8 mouse cellular contexts compared by ENCODE assay signal in the genomic region with DNA sequence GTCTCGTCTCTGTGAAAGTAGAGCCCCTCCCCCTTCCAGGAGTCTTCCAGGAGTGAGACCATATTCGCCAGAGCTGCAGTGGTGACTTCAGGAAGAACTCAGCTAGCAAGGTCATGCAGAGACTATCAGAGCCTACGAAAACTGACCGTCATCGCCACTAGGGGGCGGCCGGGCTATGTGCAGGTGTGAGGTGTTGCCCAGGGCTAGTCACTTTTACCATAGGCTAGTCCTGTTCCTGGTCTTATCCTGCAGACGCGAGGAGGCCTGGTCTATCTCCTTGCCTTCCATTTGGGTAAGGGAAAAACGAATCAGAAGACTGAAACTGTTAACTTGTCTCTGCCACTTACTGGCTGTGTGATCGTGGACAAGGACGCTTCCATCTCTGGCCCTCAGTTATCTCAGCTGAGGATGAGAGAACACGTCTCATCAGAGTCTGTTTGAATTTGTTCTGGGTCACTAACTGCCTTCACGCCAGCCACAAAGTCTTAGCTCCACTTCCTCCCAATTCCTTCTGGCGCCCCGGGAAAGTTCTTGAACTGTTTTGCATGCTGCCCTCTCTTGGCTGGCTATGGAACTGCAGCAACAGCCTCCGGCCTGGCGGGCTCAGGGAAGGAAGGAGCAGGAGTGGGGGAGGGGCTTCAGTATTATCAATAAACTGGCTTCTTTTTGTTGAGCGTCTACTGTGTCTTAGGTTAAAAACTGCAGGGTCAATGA. TPM values are rescaled to one million over a fixed set of nuclear protein-coding genes. Genes with fewer than 3 reads are reported as not detected.
A peak's percentile ranks its signal among the peaks of the same experiment; 100 is the strongest.
DNase-seq lines count a peak whose midpoint lies in the region; TF ChIP-seq lines count a peak whose summit lies in the region.

No protein-coding gene starts in this region.

- H3K36me3 ChIP-seq in megakaryocyte, embryonic 14.5 days (replicated peaks; ENCODE audit: low read length) = peaks cover 13% of the 10 kb centered on the region

- TF ChIP-seq CTCF in left cerebral cortex, adult 2 months (IDR thresholded peaks at IDR 0.05) = peak; percentile 63

- H3K27ac ChIP-seq in left cerebral cortex, adult 2 months = no peak overlapping the region

- DNase-seq in WW6 (ENCODE audit: low read depth, low spot score) = peak; percentile 73
- DNase-seq in cerebellum, adult 9-10 months = peak; percentile 83
- DNase-seq in frontal cortex, postnatal 36 days (ENCODE audit: low spot score in 2 of 2) = peak; percentile 74 to 78
- DNase-seq in hindlimb bud, embryonic 11.5 days (ENCODE audit: extremely low spot score, low read depth, low spot score) = peak; percentile 64
- peak; percentile 70 to 81 for DNase-seq in left cerebral cortex, adult 2 months (ENCODE audit: extremely low spot score in 1 of 2, low spot score in 2 of 2)
- DNase-seq in right cerebral cortex, postnatal 4 days = peak; percentile 78
- DNase-seq in yolk sac, embryonic 10.5 days (ENCODE audit: low spot score) = peak; percentile 81

- intact Hi-C loops in left cerebral cortex, adult 2 months (cut with DNase I) = loop anchor here (1.0 to 5.0 kb wide), 3 partner anchors 50 to 140 kb away; no protein-coding TSS in a partner anchor

- H3K9me3 ChIP-seq in megakaryocyte, embryonic 14.5 days = peaks cover 11% of the 10 kb centered on the region

- H3K4me3 ChIP-seq in left cerebral cortex, adult 2 months = no peak overlapping the region
- peak overlapping the region; percentile 89 for H3K4me3 ChIP-seq in megakaryocyte, embryonic 14.5 days (replicated peaks)

- H3K4me1 ChIP-seq in megakaryocyte, embryonic 14.5 days = peaks cover 88% of the 10 kb centered on the region

- H3K27me3 ChIP-seq in megakaryocyte, embryonic 14.5 days (replicated peaks) = no peaks in the 10 kb centered on the region

RNA-seq across cellular contexts. Expression of gene Runx3, which starts 53.5 kb away (rescaled TPM):
- under 1 TPM in 1 of 2 experiments, not detected in 1; 0.14 TPM for total RNA-seq in left cerebral cortex, adult 2 months (2021)
- 128 and 414 TPM in 2 replicates for polyA plus RNA-seq in megakaryocyte, embryonic 14.5 days (2012; ENCODE audit: insufficient read depth, low replicate concordance)
